11 mouse cellular contexts compared by ENCODE assay signal in genomic region chr2:124704922-124705321, GRCm38 (mm10).
A peak's percentile ranks its signal among the peaks of the same experiment; 100 is the strongest.
DNase-seq lines count a peak whose midpoint lies in the region; ATAC-seq and TF ChIP-seq lines count a peak whose summit lies in the region.
"Had no signal": no experiment of that assay in that cellular context is flagged by ENCODE, and none has a peak within 500 bp of the region (broad histone marks: within the 10 kb centered on the region; RNA-seq: fewer than 3 reads in every experiment).

No protein-coding gene starts in this region.

- H3K4me1 ChIP-seq in kidney, postnatal 0 days (replicated peaks; ENCODE audit: insufficient read depth, low read length) = no peaks in the 10 kb centered on the region; the same call in 1 of the 2 replicates
- peaks cover 26% of the 10 kb centered on the region for H3K4me1 ChIP-seq in heart, embryonic 13.5 days
- peaks cover 0 to 3% of the 10 kb centered on the region in 2 experiments; a peak in 1 of 4 replicates for H3K4me1 ChIP-seq in liver, embryonic 14.5 days (replicated peaks; ENCODE audit: control insufficient read depth in 2 of 2, insufficient read depth in 2 of 2, low read length in 1 of 2)
- 0 out of 2 replicates have a peak, but pooled peaks cover 3% of the 10 kb centered on the region for H3K4me1 ChIP-seq in midbrain, embryonic 13.5 days (replicated peaks)
- H3K4me1 ChIP-seq: neural tube, embryonic 15.5 days had no signal

- DNase-seq in kidney, postnatal 0 days (ENCODE audit: low spot score) = peak; percentile 25
- DNase-seq in kidney, postnatal 36 days = no peak
- no peak for DNase-seq in liver, embryonic 14.5 days (ENCODE audit: low read depth in 3 of 3, low spot score in 3 of 3)
- no peak for DNase-seq in layer of hippocampus, adult 9-10 months (ENCODE audit: low spot score)
- no peak for DNase-seq in cerebellum, adult 9-11 months
- DNase-seq: midbrain, embryonic 14.5 days had no signal

- H3K4me3 ChIP-seq in kidney, postnatal 0 days (replicated peaks; ENCODE audit: low read depth, low read length) = no peak overlapping the region
- H3K4me3 ChIP-seq in heart, embryonic 13.5 days = no peak overlapping the region
- no peak overlapping the region for H3K4me3 ChIP-seq in liver, embryonic 14.5 days (ENCODE audit: insufficient read depth in 1 of 2, low read depth in 2 of 2, low read length in 2 of 2)
- H3K4me3 ChIP-seq in midbrain, embryonic 13.5 days (replicated peaks) = no peak overlapping the region
- H3K4me3 ChIP-seq: neural tube, embryonic 15.5 days had no signal

- no peaks in the 10 kb centered on the region for H3K27me3 ChIP-seq in kidney, postnatal 0 days (ENCODE audit: insufficient read depth, low read length)
- H3K27me3 ChIP-seq in heart, embryonic 13.5 days (replicated peaks) = no peaks in the 10 kb centered on the region
- no peaks in the 10 kb centered on the region for H3K27me3 ChIP-seq in liver, embryonic 14.5 days (ENCODE audit: control insufficient read depth, insufficient read depth, low read length)
- no peaks in the 10 kb centered on the region for H3K27me3 ChIP-seq in midbrain, embryonic 13.5 days
- H3K27me3 ChIP-seq: neural tube, embryonic 15.5 days had no signal

- WGBS in kidney, postnatal 0 days = 64% methylated on average over 4 of the region's 4 CpGs
- WGBS in heart, embryonic 13.5 days = 60% methylated on average over 4 of the region's 4 CpGs
- 18% methylated on average over 4 of the region's 4 CpGs for WGBS in liver, embryonic 14.5 days (ENCODE audit: insufficient replicate concordance)
- WGBS in midbrain, embryonic 13.5 days = 70% methylated on average over 4 of the region's 4 CpGs

- H3K36me3 ChIP-seq in kidney, postnatal 0 days (ENCODE audit: insufficient read depth, low read length) = no peaks in the 10 kb centered on the region
- H3K36me3 ChIP-seq in heart, embryonic 13.5 days = no peaks in the 10 kb centered on the region
- no peaks in the 10 kb centered on the region for H3K36me3 ChIP-seq in liver, embryonic 14.5 days (replicated peaks; ENCODE audit: control insufficient read depth, insufficient read depth, low read depth)
- H3K36me3 ChIP-seq in midbrain, embryonic 13.5 days = no peaks in the 10 kb centered on the region
- H3K36me3 ChIP-seq: neural tube, embryonic 15.5 days had no signal

- H3K9me3 ChIP-seq in kidney, postnatal 0 days (replicated peaks; ENCODE audit: low read length) = no peaks in the 10 kb centered on the region
- no peaks in the 10 kb centered on the region for H3K9me3 ChIP-seq in heart, embryonic 13.5 days
- no peaks in the 10 kb centered on the region for H3K9me3 ChIP-seq in liver, embryonic 14.5 days (ENCODE audit: control insufficient read depth, low read length)
- H3K9me3 ChIP-seq in midbrain, embryonic 13.5 days = no peaks in the 10 kb centered on the region
- H3K9me3 ChIP-seq: neural tube, embryonic 15.5 days had no signal

- no peak for TF ChIP-seq EP300 in liver, embryonic 14.5 days (IDR thresholded peaks at IDR 0.05; ENCODE audit: low read depth)

- H3K4me2 ChIP-seq in kidney, postnatal 0 days (ENCODE audit: low read length) = no peak overlapping the region
- H3K4me2 ChIP-seq in heart, embryonic 13.5 days = no peak overlapping the region
- no peak overlapping the region for H3K4me2 ChIP-seq in liver, embryonic 14.5 days (ENCODE audit: low read depth)
- H3K4me2 ChIP-seq in midbrain, embryonic 13.5 days (replicated peaks) = no peak overlapping the region
- H3K4me2 ChIP-seq: neural tube, embryonic 15.5 days had no signal

- H3K27ac ChIP-seq in kidney, postnatal 0 days = no peak overlapping the region
- peak overlapping the region; percentile 75 for H3K27ac ChIP-seq in heart, embryonic 13.5 days (replicated peaks)
- no peak overlapping the region for H3K27ac ChIP-seq in liver, embryonic 14.5 days
- no peak overlapping the region for H3K27ac ChIP-seq in midbrain, embryonic 13.5 days
- H3K27ac ChIP-seq: hindbrain, postnatal 0 days; neural tube, embryonic 15.5 days had no signal

- no peak overlapping the region for H3K9ac ChIP-seq in kidney, postnatal 0 days (ENCODE audit: low read depth, low read length)
- no peak overlapping the region for H3K9ac ChIP-seq in heart, embryonic 13.5 days
- no peak overlapping the region for H3K9ac ChIP-seq in liver, embryonic 14.5 days (replicated peaks)
- H3K9ac ChIP-seq in midbrain, embryonic 13.5 days (replicated peaks) = no peak overlapping the region
- H3K9ac ChIP-seq: neural tube, embryonic 15.5 days had no signal

- no peak for TF ChIP-seq CTCF in kidney, postnatal 0 days (IDR thresholded peaks at IDR 0.05; ENCODE audit: low read depth)
- TF ChIP-seq CTCF in liver, embryonic 14.5 days (IDR thresholded peaks at IDR 0.05; ENCODE audit: low read depth) = no peak

- ATAC-seq in kidney, postnatal 0 days (replicated peaks; ENCODE audit: low FRiP score, low read depth) = no peak
- peak; percentile 87 for ATAC-seq in activated CD4-positive, CD25-positive, alpha-beta regulatory T cell, adult 4 months
- no peak; the same call in 1 of the 2 replicates for ATAC-seq in heart, embryonic 13.5 days (ENCODE audit: extremely low read depth, insufficient number of reproducible peaks, low FRiP score, low TSS enrichment)
- ATAC-seq in liver, embryonic 14.5 days (ENCODE audit: insufficient read depth) = peak; percentile 31; the same call in 1 of the 2 replicates
- ATAC-seq in midbrain, embryonic 13.5 days = no peak
- ATAC-seq: hindbrain, postnatal 0 days had no signal

Comparison
In these comparisons a context has a peak if more than half of its experiments do, and no peak if none do; other contexts are left out.
1. ATAC-seq: peak in activated CD4-positive, CD25-positive, alpha-beta regulatory T cell, adult 4 months (single experiment) and liver, embryonic 14.5 days (single experiment); none in kidney, postnatal 0 days (single experiment), heart, embryonic 13.5 days (single experiment) and midbrain, embryonic 13.5 days (single experiment).